Mouse (Mus musculus): ENCODE measurements at regions not wholly inside any gene's neighbourhood (a gene's known extent, or its start where the extent isn't known, plus 50 kb on each side); places are given as distances from the start of the nearest gene placed in this dataset.
A peak's percentile ranks its signal among the peaks of the same experiment; 100 is the strongest.

GRCm38 (mm10) chr12:12605495-12605894 is 336.2 kb downstream of the Mycn start:
- H3K9me3 ChIP-seq (replicated peaks), result no peaks in the 10 kb centered on the region
- no peak overlapping the region for H3K4me2 ChIP-seq
- no peaks in the 10 kb centered on the region for H3K36me3 ChIP-seq
- ATAC-seq (replicated peaks; ENCODE audit: low FRiP score), result no peak
- H3K4me1 ChIP-seq, result no peaks in the 10 kb centered on the region
- no peaks in the 10 kb centered on the region for H3K27me3 ChIP-seq
- WGBS, result 91% methylated on average over 3 of the region's 3 CpGs
- H3K27ac ChIP-seq, result no peak overlapping the region
- no peak overlapping the region for H3K9ac ChIP-seq
- no peak overlapping the region for H3K4me3 ChIP-seq (replicated peaks)

DNA sequence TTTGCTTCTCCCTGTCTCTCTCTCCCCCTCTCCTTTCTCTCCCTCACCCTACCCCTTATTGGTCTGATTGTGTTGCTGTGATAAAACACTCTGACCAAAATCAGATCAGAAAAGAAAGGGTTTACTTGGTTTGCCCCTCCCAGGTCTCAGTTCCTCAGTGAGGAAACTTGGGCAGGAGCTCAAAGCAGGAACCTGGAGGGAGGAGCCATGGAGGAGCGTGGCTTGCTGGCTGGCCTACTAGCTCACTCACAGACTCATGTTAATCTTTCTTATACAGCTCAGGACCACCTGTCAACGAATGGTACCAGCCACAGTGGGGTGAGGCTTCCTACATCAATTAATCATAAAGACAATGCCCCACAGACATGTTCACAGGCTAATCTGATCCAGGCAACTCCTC is 339.4 kb downstream of the Fam49a start:
- Histone ChIP-seq H3K4me1 (no peaks in the 10 kb centered on the region), H3K36me3 (no peaks in the 10 kb centered on the region), H3K4me3 (replicated peaks) (no peak overlapping the region), H3K9ac (no peak overlapping the region), H3K27ac (no peak overlapping the region), H3K9me3 (replicated peaks) (no peaks in the 10 kb centered on the region), H3K4me2 (no peak overlapping the region), H3K27me3 (no peaks in the 10 kb centered on the region)
- no peak for ATAC-seq (replicated peaks; ENCODE audit: low FRiP score)
- 19% methylated on average over 2 of the region's 2 CpGs for WGBS

DNA sequence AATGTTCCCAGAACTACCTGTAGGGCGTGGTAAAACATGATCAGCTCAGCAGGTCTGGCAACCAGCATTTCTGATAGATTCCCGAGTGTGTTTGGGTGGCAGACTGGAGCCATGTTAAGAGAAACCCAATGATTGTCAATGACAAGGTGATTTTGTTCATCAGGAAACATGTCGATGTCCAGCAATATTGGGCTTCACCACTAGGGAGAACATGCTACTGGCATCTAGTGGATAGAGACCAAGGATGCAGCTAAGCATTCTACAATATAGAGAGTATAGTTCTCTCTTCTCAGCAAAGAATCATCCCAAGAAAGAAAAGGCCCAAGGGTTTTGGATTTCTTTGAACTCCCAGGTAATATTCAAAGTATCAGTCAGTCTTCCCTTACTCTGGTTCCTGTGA is 333.5 kb downstream of the Fam49a start:
- 91% methylated on average over 3 of the region's 3 CpGs for WGBS
- no peaks in the 10 kb centered on the region for H3K4me1 ChIP-seq

DNA sequence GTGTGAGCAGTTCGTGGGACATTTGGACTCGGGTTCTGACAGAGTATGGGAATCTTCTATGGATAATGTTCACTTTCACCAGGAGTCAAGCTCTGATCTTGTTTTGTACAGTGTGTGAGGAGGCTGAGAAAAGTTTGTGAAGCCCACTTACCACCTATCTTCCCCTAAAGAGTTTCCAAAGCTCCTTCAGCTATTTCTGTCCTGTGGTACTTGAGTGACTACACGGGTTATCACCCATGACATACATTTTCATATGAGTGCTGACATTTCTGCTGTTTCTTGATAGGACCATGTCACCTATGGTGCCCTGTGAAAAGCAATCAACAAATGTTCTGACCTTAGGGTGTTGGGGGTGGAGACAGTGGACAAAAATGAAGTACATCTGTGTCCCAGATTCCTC is 332.6 kb downstream of the Fam49a start:
- WGBS, result 92% methylated on average over 3 of the region's 3 CpGs
- no peak overlapping the region for H3K9ac ChIP-seq
- no peak overlapping the region for H3K27ac ChIP-seq
- ATAC-seq (replicated peaks; ENCODE audit: low FRiP score), result no peak
- H3K4me1 ChIP-seq, result no peaks in the 10 kb centered on the region
- H3K4me3 ChIP-seq (replicated peaks), result no peak overlapping the region
- no peaks in the 10 kb centered on the region for H3K36me3 ChIP-seq
- no peak overlapping the region for H3K4me2 ChIP-seq
- no peaks in the 10 kb centered on the region for H3K27me3 ChIP-seq
- H3K9me3 ChIP-seq (replicated peaks), result no peaks in the 10 kb centered on the region

More for the DNA sequence above, 333.5 kb downstream of the Fam49a start:
- no peak for ATAC-seq (replicated peaks; ENCODE audit: low FRiP score)
- no peak overlapping the region for H3K4me3 ChIP-seq (replicated peaks)
- H3K36me3 ChIP-seq, result no peaks in the 10 kb centered on the region
- H3K27ac ChIP-seq, result no peak overlapping the region
- no peak overlapping the region for H3K4me2 ChIP-seq
- H3K27me3 ChIP-seq, result no peaks in the 10 kb centered on the region
- H3K9me3 ChIP-seq (replicated peaks), result no peaks in the 10 kb centered on the region
- no peak overlapping the region for H3K9ac ChIP-seq

DNA sequence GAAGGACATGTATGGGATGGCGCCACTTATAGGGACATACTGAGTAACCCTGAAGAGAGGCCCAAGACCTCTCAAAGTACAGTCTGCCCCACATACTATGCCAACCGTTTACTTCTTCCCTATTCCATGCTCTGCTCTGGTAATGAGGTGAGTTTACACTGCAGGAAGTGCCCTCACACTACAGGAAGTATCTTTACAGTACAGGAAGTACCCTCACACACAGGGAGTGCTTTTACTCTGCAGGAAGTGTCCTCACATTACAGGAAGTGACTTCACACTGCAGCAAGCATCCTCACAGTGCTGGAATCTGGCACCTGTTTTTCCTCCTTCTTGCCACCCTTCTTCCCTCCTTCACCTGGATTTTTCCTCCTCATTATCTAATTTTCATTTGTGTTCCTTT is 331.4 kb downstream of the Fam49a start:
- ATAC-seq (replicated peaks; ENCODE audit: low FRiP score), result no peak
- H3K27me3 ChIP-seq, result no peaks in the 10 kb centered on the region
- no peak overlapping the region for H3K4me2 ChIP-seq
- H3K4me3 ChIP-seq (replicated peaks), result no peak overlapping the region
- WGBS, result 93% methylated on average over 2 of the region's 2 CpGs
- H3K9me3 ChIP-seq (replicated peaks), result no peaks in the 10 kb centered on the region
- H3K9ac ChIP-seq, result no peak overlapping the region
- H3K4me1 ChIP-seq, result no peaks in the 10 kb centered on the region
- no peak overlapping the region for H3K27ac ChIP-seq
- H3K36me3 ChIP-seq, result no peaks in the 10 kb centered on the region

DNA sequence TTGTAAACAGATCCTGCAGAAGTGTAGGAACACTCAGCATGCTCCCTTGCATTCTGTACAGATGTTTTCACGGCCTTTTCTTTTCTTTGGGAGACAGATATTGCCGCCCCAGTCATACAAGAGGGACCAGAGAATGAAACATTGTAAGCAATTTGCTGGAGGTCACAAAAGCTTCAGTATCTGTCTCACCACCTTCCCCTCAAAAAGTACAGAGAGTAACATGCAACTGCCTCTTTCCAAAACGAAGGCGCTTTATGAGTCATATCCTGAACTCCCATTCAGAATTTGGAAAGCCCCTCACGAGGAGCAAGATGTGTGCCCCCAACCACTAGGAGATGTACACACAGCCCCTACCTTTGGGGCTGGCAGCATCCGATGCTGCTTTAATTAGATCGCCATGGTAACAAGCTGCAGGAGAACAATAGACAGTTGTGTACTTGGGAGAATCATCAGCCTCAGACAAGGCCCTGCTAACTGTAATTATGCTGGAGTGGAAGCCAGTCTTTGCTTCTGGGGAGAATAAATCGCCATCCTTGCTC is 328.9 kb downstream of the Fam49a start:
- no peaks in the 10 kb centered on the region for H3K27me3 ChIP-seq
- no peaks in the 10 kb centered on the region for H3K9me3 ChIP-seq (replicated peaks)
- H3K36me3 ChIP-seq, result no peaks in the 10 kb centered on the region
- H3K4me1 ChIP-seq, result no peaks in the 10 kb centered on the region
- WGBS, result 62% methylated on average over 8 of the region's 8 CpGs
- no peak overlapping the region for H3K4me2 ChIP-seq
- no peak overlapping the region for H3K4me3 ChIP-seq (replicated peaks)
- no peak for ATAC-seq (replicated peaks; ENCODE audit: low FRiP score)
- no peak overlapping the region for H3K9ac ChIP-seq
- no peak overlapping the region for H3K27ac ChIP-seq

DNA sequence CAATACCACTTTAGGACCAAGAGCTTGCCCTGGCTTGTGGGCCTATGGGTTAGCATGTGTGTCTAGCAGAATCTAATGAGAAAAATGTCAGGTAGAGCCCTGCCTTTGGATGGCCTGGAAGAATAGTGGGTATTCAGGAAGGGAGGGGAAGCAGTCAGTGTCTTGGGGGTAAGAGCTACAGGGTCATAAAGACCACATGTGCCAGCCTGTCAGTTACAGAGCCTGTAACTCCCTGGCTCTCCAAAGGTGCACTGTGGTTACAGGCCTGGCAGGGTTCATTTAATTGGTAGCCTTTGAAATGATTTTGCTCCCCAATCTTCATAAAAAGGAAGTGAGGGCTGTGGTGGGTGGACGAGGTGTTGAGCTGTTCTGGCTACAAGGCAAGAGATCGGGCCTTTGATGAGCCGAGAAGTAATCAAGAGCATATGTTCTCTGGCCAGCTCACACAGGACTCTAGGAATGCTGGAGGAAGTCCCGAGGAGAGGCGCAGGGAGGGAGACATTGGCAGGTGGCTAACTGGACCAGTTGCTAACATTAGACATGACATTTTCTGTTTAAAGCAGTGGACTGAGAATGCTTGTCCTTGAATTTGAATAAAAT is 326.9 kb downstream of the Fam49a start:
- ATAC-seq (replicated peaks; ENCODE audit: low FRiP score), result no peak
- Histone ChIP-seq H3K9ac (no peak overlapping the region), H3K4me2 (no peak overlapping the region), H3K4me1 (no peaks in the 10 kb centered on the region), H3K4me3 (replicated peaks) (no peak overlapping the region), H3K9me3 (replicated peaks) (no peaks in the 10 kb centered on the region), H3K36me3 (no peaks in the 10 kb centered on the region), H3K27me3 (no peaks in the 10 kb centered on the region), H3K27ac (no peak overlapping the region)
- WGBS, result 54% methylated on average over 5 of the region's 5 CpGs

DNA sequence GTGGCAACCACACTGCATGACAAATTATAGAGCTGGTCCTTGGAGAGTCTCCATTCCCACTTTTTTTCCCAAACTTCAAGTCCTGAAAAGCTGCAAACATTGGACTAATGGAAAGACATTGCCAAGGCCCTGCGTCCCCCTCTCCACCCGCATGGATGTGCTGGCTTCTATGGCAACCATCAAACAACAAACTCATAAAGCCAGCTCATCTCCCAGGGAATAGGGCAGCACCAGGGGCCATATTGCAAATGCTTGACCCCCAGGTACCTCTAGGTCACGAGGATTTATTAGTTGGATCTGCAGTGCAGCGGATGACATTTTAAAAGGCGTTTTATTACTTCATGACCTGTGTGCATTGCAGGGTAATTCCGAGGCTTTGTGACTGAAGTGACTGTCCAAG is 324.5 kb downstream of the Fam49a start:
- no peak overlapping the region for H3K27ac ChIP-seq
- no peaks in the 10 kb centered on the region for H3K36me3 ChIP-seq
- no peak overlapping the region for H3K4me3 ChIP-seq (replicated peaks)
- H3K4me2 ChIP-seq, result no peak overlapping the region
- peaks cover 8% of the 10 kb centered on the region for H3K4me1 ChIP-seq
- H3K9ac ChIP-seq, result no peak overlapping the region
- H3K9me3 ChIP-seq (replicated peaks), result no peaks in the 10 kb centered on the region
- ATAC-seq (replicated peaks; ENCODE audit: low FRiP score), result no peak
- H3K27me3 ChIP-seq, result no peaks in the 10 kb centered on the region
- 30% methylated on average over 6 of the region's 6 CpGs for WGBS

GRCm38 (mm10) chr12:12581271-12582186 is 319.6 kb downstream of the Fam49a start:
- H3K27ac ChIP-seq, result no peak overlapping the region
- peak overlapping the region; percentile 30 for H3K4me2 ChIP-seq
- peaks cover 20% of the 10 kb centered on the region for H3K4me1 ChIP-seq
- 14% methylated on average over 19 of the region's 19 CpGs for WGBS
- H3K9ac ChIP-seq, result no peak overlapping the region
- no peaks in the 10 kb centered on the region for H3K9me3 ChIP-seq (replicated peaks)
- no peaks in the 10 kb centered on the region for H3K36me3 ChIP-seq
- peak; percentile 84 for ATAC-seq (replicated peaks; ENCODE audit: low FRiP score)
- no peak overlapping the region for H3K4me3 ChIP-seq (replicated peaks)
- no peaks in the 10 kb centered on the region for H3K27me3 ChIP-seq

DNA sequence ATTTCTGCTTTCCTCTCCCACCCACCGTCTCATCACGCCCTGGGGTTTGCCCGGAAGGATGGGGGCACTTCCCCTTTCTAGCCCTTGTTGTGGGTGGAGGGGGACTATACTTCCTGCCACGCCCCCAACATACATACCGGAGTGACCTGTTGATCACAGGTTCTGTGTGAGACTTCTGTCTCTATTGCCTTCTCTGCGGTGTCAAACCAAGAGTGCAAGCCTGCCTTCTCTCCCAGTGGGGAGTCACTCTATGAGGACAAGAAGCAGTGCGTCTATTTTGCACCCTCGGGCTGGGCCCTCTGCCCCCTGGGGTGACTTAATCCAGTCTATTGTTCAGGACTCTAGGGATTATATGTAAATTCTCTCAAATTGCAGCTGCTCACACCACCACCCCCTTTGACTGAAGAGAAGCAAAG is 318.8 kb downstream of the Fam49a start:
- H3K27ac ChIP-seq, result no peak overlapping the region
- H3K9me3 ChIP-seq (replicated peaks), result no peaks in the 10 kb centered on the region
- WGBS, result 11% methylated on average over 8 of the region's 8 CpGs
- no peaks in the 10 kb centered on the region for H3K27me3 ChIP-seq
- H3K4me2 ChIP-seq, result peak overlapping the region; percentile 4; the same call in 1 of the 2 replicates
- H3K36me3 ChIP-seq, result no peaks in the 10 kb centered on the region
- ATAC-seq (replicated peaks; ENCODE audit: low FRiP score), result 0 out of 2 replicates have a peak, but pooled peaks have one; percentile 9
- H3K9ac ChIP-seq, result no peak overlapping the region
- H3K4me1 ChIP-seq, result peaks cover 20% of the 10 kb centered on the region
- H3K4me3 ChIP-seq (replicated peaks), result no peak overlapping the region

GRCm38 (mm10) chr12:12578278-12578677 is 316.3 kb downstream of the Fam49a start:
- no peak overlapping the region for H3K4me3 ChIP-seq (replicated peaks)
- H3K36me3 ChIP-seq, result no peaks in the 10 kb centered on the region
- ATAC-seq (replicated peaks; ENCODE audit: low FRiP score), result no peak
- peaks cover 20% of the 10 kb centered on the region for H3K4me1 ChIP-seq
- 37% methylated on average over 7 of the region's 7 CpGs for WGBS
- H3K27me3 ChIP-seq, result no peaks in the 10 kb centered on the region
- H3K9ac ChIP-seq, result no peak overlapping the region
- H3K9me3 ChIP-seq (replicated peaks), result no peaks in the 10 kb centered on the region
- H3K4me2 ChIP-seq, result no peak overlapping the region
- no peak overlapping the region for H3K27ac ChIP-seq

DNA sequence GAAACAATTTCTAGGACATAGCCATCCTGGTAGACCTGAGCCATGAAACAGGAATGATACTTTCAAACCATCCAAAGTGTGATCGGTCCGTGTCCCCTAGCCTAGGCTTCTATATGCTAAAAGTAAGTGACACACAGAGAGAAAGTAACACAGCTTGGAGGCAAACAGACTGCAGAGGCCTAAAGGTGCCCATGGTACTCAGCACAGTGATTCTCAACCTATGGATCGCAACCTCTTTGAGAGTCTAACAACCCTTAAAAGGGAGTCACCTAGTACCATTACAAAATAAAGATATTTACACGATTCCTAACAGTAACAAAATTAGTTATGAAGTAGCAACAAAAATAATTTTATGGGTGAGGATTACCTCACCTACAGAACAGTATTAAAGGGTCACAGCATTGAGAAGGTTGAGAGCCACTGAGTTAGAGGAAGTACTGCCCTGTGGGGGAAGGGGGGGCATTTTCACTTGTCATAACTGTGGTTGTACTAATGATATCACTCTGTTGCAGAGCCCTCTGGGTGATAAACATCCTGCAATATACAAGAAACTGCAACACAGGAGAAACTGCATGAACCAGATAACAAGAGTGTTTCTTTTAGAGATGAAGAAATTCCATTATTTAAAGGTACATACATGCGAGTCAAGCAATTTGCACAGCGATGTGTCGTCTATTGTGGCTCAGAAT is 308.8 kb downstream of the Fam49a start:
- Histone ChIP-seq H3K27ac (no peak overlapping the region), H3K36me3 (no peaks in the 10 kb centered on the region), H3K4me1 (no peaks in the 10 kb centered on the region), H3K4me3 (replicated peaks) (no peak overlapping the region), H3K9ac (no peak overlapping the region), H3K4me2 (no peak overlapping the region), H3K27me3 (no peaks in the 10 kb centered on the region), H3K9me3 (replicated peaks) (no peaks in the 10 kb centered on the region)
- no peak for ATAC-seq (replicated peaks; ENCODE audit: low FRiP score)
- WGBS, result 89% methylated on average over 7 of the region's 7 CpGs

All from kidney, embryonic 15.5 days (tissue).